Mouse (Mus musculus) thymus, postnatal 36 days (tissue): ENCODE measurements around the gene Gal.

ENCODE experiments used
- DNase-seq, 2 experiments: peaks; one replicate each; pipeline ENCODE4 v3.0.0; 2022; ENCODE audit warnings: mixed read lengths in 2 of 2

Gene Gal

DNA sequence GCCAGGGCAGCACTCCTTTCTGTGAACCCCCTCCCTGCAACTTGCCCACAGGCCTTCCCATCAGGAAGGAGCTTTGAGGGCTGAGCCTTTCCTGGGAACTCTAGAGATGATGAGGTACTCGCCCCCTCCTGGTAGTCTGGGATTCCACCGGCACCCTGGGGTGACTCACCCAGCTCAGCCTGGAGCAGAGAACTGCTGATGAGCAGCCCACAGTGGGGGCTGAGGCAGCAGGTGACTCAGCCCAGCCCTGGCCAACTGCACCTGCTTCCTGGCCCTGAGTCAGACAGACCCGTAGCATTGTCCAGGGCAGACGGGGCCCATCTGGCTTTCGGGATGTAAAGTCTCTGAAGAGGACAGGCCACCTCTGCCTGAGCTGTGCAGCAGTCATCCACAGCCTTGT lies 4.9 kb upstream of the Gal start:
- DNase-seq: no peak

DNA sequence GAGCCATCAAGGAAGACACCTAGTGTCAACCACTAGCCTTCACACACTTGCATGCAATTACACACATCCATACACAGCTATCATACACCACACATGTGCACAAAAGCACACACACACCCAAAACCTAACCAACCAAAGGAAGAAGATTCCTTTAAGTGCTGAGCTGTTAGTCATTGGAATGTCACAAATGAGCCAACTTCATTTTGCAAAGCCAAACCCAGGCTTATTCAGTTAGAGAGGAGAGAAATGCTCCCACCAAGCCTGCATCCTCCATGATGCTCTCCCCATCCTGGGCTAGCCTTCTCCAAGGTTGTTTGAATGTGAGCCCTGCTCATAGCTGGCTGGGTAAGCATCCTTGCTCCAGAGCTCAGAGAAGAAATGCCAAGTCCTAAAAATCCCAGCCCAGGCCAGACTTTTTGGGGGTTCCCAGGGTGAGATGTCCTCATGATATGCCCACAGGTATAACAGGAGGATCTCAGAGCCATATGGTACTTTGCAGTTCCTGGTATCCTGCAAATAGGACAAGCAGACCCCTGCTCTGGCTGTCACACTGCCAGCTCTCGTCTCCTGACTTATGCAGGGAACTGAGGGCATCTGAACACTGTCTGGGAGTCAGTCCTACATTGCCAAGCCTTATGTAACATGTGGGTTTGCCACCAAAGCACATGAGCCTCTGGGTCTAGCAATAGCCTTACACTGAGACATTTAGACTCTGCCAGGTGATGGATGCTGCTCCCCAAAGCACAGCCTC lies 8.6 kb downstream of the Gal start:
- no peak for DNase-seq

DNA sequence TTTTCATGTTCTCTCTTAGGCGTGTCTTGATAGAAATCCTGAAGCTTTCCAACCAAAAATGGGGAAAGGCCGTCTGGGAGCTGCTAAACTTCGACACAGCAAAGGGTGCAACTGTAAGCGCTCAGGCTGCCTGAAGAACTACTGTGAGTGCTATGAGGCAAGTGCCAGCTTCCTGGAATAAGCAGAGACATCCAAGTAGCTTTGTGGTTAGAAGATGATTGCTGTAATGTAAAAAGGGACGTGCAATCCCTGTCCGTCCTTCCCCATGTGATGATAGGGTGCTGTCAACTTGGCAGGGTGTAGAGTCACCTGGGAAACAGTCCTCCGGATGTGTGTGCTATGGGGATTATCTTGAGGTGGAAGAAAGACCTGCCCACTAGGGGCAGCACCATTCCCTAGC lies 10.3 kb downstream of the Gal start:
- DNase-seq: no peak

DNA sequence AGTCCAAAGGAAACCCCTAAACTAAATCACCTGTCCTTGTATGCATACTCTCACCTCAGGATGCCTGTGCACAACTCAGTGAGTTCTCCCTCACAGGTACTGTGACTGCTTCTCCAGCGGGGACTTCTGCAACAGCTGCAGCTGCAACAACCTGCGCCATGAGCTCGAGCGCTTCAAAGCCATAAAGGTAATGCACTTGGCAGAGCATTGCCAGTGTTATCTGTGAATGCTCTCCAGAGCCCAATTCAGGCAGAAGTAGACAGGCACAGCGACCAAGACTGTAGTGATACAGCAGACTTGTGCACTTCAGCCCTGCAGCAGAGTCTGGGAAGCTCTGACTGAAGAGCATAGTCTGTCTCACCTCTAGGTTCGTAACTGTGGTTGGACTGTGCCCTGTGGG lies 12.0 kb downstream of the Gal start:
- no peak for DNase-seq

DNA sequence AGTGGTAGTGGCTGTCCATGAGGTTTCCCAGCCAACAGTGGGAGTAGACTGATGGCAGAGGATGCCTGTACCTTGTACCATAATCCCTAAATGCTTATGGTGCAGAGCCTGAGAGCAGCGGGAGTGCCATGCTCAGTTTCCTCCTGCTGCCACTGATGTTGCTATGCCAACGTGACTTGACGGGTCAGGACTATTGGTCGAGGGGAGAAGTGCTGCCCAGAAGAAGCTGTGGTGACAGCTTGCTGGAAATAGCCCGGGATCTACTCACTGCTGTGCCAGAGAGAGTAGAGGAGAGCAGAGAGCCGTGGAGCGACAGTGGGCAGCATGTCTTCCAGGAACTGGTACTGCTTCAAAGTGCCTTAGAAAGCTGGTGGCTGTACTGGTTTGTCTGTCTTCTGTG lies 12.4 kb downstream of the Gal start:
- no peak for DNase-seq

DNA sequence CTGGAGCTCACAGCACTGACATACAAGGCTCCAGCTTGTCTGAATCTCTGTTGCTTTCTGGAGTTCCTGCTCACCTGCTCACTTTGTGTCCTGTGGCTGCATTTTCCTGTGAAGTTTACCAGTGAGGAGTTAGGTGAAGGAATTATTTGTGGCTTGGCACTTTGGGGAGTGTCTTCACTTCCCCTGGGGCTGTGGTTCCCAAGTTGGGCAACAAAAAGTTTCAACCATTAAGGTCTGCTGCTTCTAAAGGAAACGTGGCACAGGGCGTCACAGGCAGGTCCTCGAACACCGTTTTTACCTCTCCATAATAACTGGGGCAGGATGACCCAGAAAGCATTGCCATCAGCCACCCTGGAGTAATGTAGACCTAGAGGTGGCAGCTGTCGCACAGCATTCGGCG lies 12.8 kb downstream of the Gal start:
- no peak for DNase-seq

DNA sequence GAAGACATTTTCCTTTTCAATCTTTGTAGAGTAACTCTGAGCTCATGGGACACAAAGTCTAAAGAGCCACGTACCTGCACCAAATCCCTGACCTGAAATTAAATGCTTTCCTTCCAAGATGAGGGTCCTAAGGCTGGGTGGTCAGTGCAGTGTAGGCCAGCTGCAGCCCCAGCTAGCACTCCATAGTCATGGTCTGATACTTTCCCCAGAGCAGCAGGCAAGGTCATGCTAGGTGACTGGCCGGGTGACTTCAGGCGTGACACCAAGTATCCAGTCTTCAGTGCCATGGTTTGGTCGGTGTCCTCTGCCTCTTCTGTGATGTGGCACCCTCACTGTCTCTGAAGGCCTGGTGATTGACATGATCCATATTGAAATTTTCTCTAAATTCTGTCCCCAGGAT lies 14.3 kb downstream of the Gal start:
- DNase-seq: no peak

DNA sequence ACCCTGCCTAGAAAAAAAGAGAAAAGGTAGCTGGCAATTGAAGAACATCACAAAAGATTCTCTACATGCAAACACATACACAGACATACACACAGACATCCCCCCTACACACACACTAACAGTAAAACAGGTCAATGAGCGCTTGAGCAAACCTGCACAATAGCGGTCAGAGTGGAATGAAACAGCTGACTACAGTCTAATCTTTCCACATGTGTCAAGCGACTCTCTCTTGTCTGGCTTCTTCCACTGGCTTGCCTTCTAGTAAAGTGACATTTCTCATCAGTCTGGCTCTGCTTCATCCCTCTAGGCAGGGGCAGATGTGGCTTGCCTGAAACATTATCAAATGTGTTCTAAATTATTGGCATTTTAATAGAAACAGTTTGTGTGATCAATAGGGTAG lies 20.1 kb downstream of the Gal start:
- no peak for DNase-seq

DNA sequence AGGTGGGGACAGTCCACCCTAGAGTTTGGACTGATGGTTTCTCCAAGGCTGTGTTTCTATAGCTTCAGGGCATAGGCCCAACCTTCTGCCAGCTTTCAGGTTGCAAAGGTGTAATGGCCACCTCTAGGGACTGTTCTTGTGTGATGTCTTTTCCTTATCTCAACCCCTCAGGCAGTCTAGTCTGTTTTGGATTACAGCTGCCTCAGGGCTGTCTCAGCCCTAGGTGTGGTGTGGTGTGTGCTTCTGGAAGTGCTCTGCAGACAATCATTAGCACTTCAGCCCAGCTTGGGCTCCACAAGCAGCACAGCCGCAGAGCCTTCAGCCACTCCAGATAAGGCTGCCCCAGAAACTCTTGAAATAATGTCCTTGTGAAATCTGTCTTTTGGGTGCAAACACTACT lies 22.0 kb downstream of the Gal start:
- no peak for DNase-seq

DNA sequence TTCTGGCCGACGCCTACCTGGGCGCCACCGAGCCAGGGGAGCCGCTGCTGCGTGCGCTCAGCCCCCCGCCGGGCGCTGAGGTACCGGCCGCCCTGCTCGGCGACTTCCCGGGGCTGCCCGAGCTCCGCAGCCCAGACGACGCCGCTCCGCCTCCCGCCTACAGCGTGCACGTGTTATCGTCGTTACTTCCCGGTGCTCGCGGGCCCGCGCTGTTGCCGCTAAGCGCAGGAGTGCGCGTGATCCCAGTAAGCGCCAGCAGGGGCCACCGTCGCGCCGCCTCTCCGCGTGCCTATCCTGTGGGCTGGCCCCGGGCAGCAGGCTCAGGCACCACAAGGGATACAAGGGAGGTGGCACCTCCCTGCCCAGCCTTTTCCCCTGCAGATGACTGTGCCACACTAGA lies 25.3 kb downstream of the Gal start:
- peak; percentile 93 to 94 for DNase-seq

DNA sequence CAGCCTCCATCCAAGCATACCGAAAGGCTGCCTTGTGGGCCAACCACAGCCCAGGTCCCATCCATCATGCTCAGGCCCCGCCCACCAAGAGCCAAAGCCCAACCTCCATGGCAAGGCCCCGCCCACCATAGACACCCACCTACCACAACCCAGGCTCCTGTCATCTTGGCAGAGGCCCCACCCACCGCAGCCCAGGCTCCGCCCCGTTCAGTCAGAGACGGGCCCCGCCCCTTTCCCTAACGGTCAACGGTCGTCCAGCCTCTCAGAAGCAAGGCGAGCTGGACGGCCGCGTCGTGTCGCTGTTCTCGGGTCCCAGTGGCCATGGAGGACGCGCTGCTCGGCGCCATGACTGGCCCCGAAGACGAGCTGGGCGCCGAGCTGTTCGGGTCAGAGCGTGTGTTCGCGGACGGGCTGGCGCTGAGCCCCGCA lies 25.7 kb downstream of the Gal start, which contains the start of gene Tesmin:
Tesmin (plus strand) TSS at position 229 of the 429 bp plus-strand sequence.
- DNase-seq: peak; percentile 82 to 86

DNA sequence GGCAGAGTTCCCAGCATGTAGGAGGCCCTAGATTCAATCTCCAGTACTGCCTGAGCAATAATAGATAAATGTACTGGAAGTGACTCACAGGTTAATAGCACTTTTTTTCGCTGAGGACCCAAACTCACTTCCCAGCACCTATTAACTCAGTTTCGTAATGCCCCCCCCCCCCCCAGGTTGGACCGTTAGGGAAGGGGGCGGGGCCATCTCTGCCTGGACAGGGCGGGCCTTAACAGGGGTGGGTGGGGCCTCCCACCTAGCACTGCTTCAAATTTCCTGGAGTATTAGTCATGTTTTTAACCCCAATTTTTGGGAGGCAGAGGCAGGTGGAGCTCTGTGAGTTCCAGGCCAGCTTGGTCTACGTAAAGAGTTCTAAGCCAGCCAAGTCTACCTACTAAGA lies 26.3 kb downstream of the Gal start:
- DNase-seq: no peak

DNA sequence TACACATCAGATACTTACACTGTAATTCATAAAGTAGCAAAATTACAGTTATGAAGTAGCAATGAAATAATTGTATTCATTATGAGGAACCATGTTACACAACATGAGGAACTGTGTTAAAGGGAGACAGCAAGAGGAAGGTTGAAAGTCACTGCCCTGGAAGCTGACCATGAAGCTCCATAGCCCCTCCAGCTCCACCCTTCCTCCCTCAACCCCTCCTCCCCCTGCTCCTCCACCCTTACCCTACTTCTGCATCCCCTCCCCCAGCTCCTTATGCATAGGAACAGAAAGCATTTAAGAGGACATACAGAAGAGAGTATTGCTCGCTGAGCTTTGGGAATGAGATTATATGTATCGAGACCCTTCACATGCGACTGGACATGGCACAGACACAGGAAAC lies 35.7 kb downstream of the Gal start:
- no peak for DNase-seq

DNA sequence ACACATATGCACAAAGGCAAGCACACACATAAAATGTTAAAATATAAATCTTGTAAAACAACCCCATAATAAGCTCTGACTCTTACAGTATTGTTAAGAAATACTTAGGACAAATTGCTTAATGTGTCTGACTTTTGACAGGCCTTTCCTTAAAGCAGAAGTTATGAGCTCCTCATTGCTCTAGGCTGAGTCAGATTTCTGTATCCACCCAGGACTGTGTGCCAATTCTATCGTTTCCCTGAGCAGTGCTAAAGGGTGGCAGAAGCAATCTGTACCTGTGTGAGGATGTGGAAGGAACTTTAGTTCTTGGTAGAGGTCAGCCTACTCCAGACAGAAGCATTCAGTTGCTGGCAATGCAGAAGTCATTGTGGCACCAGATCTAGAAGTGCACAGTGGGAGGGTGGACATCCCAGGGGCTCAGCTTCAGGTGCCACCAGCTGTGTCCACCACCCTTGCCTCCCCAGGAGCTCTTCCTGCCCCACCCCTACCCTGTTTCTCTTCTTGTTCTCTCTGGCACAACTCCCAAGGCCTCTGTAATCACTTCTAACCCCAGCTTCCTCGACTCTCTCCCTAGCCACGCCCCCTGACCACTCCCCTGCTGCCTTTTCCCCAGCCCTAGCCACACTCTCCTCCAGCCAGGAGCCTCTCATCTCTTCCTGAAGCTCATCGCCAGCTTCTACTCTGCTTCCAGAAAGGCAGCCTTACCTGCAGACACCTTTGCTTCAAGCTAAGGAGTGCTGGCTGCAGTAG lies 37.2 kb downstream of the Gal start:
- no peak for DNase-seq

DNA sequence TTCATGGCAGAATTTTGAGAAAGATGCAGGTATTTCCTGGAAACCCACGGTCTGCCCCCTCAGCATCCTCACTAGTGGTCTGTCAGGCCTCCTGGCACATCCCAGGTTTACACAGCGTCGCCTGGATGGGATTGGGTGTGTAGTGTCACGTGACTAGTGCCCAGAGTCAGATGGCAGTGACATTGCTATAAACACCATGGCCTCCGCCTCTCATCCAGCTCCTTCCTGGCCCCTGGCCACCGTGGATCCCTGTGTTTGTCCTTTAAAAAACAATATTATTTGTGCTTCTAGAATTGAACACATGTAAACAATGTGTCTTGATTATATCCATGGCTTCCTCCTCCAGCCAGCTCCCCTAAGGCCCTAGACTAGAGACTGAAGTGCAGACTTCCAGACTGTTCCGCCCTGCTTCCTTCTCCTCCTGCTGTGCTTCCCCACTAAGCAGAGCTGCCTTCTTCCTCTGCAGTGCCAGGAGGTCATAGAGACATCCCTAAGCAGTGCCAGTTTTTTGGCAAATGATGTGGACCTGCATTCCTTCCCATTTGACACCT lies 38.3 kb downstream of the Gal start:
- DNase-seq: no peak

DNA sequence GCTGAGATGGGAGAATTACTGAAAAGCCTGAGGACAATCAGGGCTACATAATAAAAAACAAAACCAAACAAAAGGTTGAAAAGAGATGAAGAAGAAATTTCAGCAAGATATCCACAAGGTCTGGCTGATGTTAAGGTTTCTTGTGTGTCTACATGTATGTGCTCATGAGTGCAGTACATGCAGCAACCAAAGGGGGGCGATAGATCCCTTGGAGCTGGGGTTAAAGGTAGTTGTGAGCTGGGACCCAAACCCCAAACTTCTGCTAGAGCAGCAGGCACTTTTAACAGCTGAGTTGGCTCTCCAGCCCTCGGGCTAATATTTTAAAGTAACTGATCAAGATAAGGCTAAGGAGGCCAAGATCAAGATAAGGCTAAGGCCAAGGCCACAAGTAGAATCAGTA lies 40.3 kb downstream of the Gal start:
- DNase-seq: no peak

DNA sequence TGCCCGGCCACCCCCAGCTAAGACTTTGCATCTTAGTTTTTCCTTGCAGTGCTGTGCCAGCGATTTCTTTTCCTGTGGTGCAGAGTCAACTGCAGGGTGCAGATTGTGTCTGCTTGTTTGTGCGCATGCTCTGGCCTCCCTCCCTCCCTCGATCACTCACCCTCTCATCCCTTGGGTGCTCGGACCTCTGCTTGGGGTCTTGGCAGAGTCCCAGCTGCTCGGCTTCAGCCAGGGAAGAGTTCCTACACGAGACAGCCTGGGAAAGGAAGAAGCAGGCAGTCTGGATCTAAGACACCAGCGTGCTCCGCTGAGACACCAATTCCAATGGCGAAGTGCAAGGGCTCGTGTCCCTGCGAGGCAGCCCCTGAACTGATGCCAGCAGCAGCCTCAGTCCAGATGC lies 41.0 kb downstream of the Gal start:
- DNase-seq: no peak

DNA sequence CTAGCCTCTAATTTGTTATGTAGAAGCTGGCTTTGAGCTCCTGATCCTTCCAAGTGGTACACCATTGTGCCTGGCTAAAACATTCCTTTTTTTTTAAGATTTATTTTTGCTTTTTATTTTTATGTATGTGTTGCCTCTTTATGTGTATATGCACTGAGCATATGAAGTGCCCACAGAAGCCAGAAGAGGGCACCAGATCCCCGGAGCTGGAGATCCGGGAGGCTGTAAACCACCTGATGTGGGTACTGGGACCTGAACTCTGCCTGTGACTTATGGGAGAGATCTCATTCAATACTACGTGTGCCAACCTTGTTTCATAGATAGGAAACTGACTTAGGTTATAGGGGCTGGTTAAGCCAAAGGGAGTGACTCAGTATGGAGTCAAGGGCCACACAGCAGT lies 46.1 kb downstream of the Gal start:
- no peak for DNase-seq

DNA sequence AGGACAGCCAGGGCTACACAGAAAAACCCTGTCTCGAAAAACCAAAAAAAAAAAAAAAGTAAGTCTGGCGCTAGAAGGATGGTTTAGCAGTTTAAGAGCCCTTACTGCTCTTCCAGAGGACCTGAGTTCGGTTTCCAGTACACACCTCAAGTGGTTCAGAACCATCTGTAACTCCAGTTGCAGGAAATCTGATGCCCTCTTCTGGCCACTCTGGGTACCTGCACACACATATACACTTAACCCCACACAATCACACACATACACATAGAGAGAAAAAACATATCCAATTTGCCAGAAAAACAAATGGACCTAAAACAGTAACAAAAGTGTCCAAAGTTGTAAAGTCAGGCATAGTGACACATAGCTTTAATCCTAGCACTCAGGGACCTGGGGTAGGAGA lies 49.3 kb downstream of the Gal start:
- no peak for DNase-seq

DNA sequence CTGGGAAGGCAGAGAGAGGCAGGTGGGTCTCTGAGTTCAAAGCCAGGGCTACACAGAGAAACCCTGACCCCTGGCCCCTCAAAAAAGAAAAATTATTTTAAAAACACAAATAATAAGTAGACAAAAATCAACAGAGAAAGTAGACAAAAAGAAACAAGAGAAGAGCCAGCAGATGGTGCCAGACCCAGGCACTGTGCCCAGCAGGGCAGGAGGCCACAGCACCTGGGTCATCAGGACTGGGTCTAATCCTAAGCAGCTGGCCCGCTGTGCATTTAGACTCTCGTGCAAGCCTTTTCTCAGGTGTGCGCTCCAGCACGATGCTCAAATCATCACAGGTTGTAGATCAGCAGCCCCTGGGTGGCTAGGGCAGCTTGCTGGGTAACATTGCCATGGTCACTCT lies 50.8 kb downstream of the Gal start:
- DNase-seq: no peak
